Mouse (Mus musculus): Measurements from ENCODE around the gene BC061237.
"Not testable (repeated sequence)": the region's sequence is repeated elsewhere in the genome, so short reads cannot be mapped to it uniquely, and the experiment has no call there.

BC061237 gene

GRCm38 (mm10) chr14:44492163-44492562 is at the start of gene BC061237:
Gene BC061237 (plus strand): TSS chr14:44492463.
- DNase-seq: not testable (repeated sequence)

- DNase-seq: not testable (repeated sequence)
Measured at GRCm38 (mm10) chr14:44517976-44518375, 25.7 kb downstream of the BC061237 start, which contains the start of gene Gm17093. Gene Gm17093 (plus strand): TSS chr14:44518276.

- not testable (repeated sequence) for DNase-seq
Measured at GRCm38 (mm10) chr14:44547961-44548360, 55.7 kb downstream of the BC061237 start.
